In genomic region chr11:12465229-12465628, GRCm38 (mm10) we compare ENCODE assay signal across 9 mouse cellular contexts. TPM values are rescaled to one million over a fixed set of nuclear protein-coding genes. Genes with fewer than 3 reads are reported as not detected.
DNase-seq lines count a peak whose midpoint lies in the region; ATAC-seq and TF ChIP-seq lines count a peak whose summit lies in the region.
"Had no signal": no experiment of that assay in that cellular context is flagged by ENCODE, and none has a peak within 500 bp of the region (broad histone marks: within the 10 kb centered on the region; RNA-seq: fewer than 3 reads in every experiment).

No protein-coding gene starts in this region.

- ATAC-seq in lung, embryonic 14.5 days (ENCODE audit: insufficient read depth): peak; percentile 15; the same call in 1 of the 2 replicates
- ATAC-seq in forebrain, embryonic 16.5 days: no peak
- ATAC-seq in limb, embryonic 14.5 days (ENCODE audit: low FRiP score, low read depth): no peak
- ATAC-seq in stomach, embryonic 15.5 days (ENCODE audit: insufficient read depth, low FRiP score, low read depth): no peak

- H3K9me3 ChIP-seq in lung, embryonic 14.5 days (ENCODE audit: low read depth, low read length): no peaks in the 10 kb centered on the region
- no peaks in the 10 kb centered on the region for H3K9me3 ChIP-seq in forebrain, embryonic 16.5 days (ENCODE audit: control insufficient read depth, low read length)
- no peaks in the 10 kb centered on the region for H3K9me3 ChIP-seq in limb, embryonic 14.5 days (ENCODE audit: control insufficient read depth, low read length)
- no peaks in the 10 kb centered on the region for H3K9me3 ChIP-seq in stomach, embryonic 15.5 days

- 33% methylated on average over 1 of the region's 1 CpGs for WGBS in lung, embryonic 14.5 days
- 43% methylated on average over 1 of the region's 1 CpGs for WGBS in forebrain, embryonic 16.5 days
- WGBS in limb, embryonic 14.5 days: 41% methylated on average over 1 of the region's 1 CpGs
- 37% methylated on average over 1 of the region's 1 CpGs for WGBS in stomach, embryonic 15.5 days

- H3K4me1 ChIP-seq in lung, embryonic 14.5 days (ENCODE audit: insufficient read depth): no peaks in the 10 kb centered on the region
- peaks cover 2% of the 10 kb centered on the region; the same call in 1 of the 2 replicates for H3K4me1 ChIP-seq in forebrain, embryonic 16.5 days (replicated peaks; ENCODE audit: control insufficient read depth, insufficient read depth, low read length)
- H3K4me1 ChIP-seq in limb, embryonic 14.5 days (ENCODE audit: control insufficient read depth, insufficient read depth, low read length): no peaks in the 10 kb centered on the region
- 0 out of 2 replicates have a peak, but pooled peaks cover 8% of the 10 kb centered on the region for H3K4me1 ChIP-seq in stomach, embryonic 15.5 days

- peak overlapping the region; percentile 93 for H3K4me2 ChIP-seq in lung, embryonic 14.5 days
- peak overlapping the region; percentile 92 for H3K4me2 ChIP-seq in forebrain, embryonic 16.5 days (ENCODE audit: low read length)
- peak overlapping the region; percentile 89 for H3K4me2 ChIP-seq in limb, embryonic 14.5 days (replicated peaks; ENCODE audit: low read depth, low read length, severe bottlenecking)
- peak overlapping the region; percentile 94 for H3K4me2 ChIP-seq in stomach, embryonic 15.5 days

- no peak for TF ChIP-seq POLR2A in limb, embryonic 14.5 days (IDR thresholded peaks at IDR 0.05; ENCODE audit: borderline replicate concordance, extremely low read depth, insufficient read depth, insufficient read length)

- peaks cover 18% of the 10 kb centered on the region for H3K27me3 ChIP-seq in lung, embryonic 14.5 days (ENCODE audit: insufficient read depth, low read length)
- H3K27me3 ChIP-seq in forebrain, embryonic 16.5 days (replicated peaks; ENCODE audit: control insufficient read depth, insufficient read depth, low read length): peaks cover 19% of the 10 kb centered on the region
- peaks cover 25% of the 10 kb centered on the region for H3K27me3 ChIP-seq in limb, embryonic 14.5 days (ENCODE audit: control insufficient read depth, insufficient read depth, low read length)
- H3K27me3 ChIP-seq in stomach, embryonic 15.5 days (replicated peaks): no peaks in the 10 kb centered on the region

- DNase-seq in lung, embryonic 14.5 days: no peak
- DNase-seq in lung, postnatal 25 days (ENCODE audit: low spot score): no peak
- DNase-seq in limb, embryonic 14.5 days (ENCODE audit: low spot score): no peak
- no peak for DNase-seq in thymus, postnatal 0 days (ENCODE audit: low spot score)
- no peak for DNase-seq in retina, postnatal 1 day
- DNase-seq in gastrocnemius, postnatal 25 days: no peak

- H3K4me3 ChIP-seq in lung, embryonic 14.5 days (ENCODE audit: low read depth, low read length): peak overlapping the region; percentile 67
- H3K4me3 ChIP-seq in forebrain, embryonic 16.5 days (replicated peaks; ENCODE audit: low read length): peak overlapping the region; percentile 70
- H3K4me3 ChIP-seq in limb, embryonic 14.5 days (replicated peaks; ENCODE audit: low read length): peak overlapping the region; percentile 62
- peak overlapping the region; percentile 70 for H3K4me3 ChIP-seq in stomach, embryonic 15.5 days (replicated peaks)

- H3K27ac ChIP-seq in lung, embryonic 14.5 days (ENCODE audit: low read depth): peak overlapping the region; percentile 54; the same call in 1 of the 2 replicates
- no peak overlapping the region for H3K27ac ChIP-seq in forebrain, embryonic 16.5 days (ENCODE audit: low read length)
- H3K27ac ChIP-seq in limb, embryonic 14.5 days (replicated peaks; ENCODE audit: low read depth, low read length): no peak overlapping the region
- no peak overlapping the region for H3K27ac ChIP-seq in stomach, embryonic 15.5 days
- H3K27ac ChIP-seq: macrophage had no signal

- H3K9ac ChIP-seq in lung, embryonic 14.5 days: peak overlapping the region; percentile 65
- H3K9ac ChIP-seq in forebrain, embryonic 16.5 days (replicated peaks; ENCODE audit: low read depth, low read length): peak overlapping the region; percentile 74
- H3K9ac ChIP-seq in limb, embryonic 14.5 days (ENCODE audit: low read depth, low read length, severe bottlenecking): peak overlapping the region; percentile 66
- H3K9ac ChIP-seq in stomach, embryonic 15.5 days: no peak overlapping the region

- H3K36me3 ChIP-seq in lung, embryonic 14.5 days (ENCODE audit: insufficient read depth): no peaks in the 10 kb centered on the region
- H3K36me3 ChIP-seq in forebrain, embryonic 16.5 days (ENCODE audit: control insufficient read depth, insufficient read depth): no peaks in the 10 kb centered on the region
- no peaks in the 10 kb centered on the region for H3K36me3 ChIP-seq in limb, embryonic 14.5 days (ENCODE audit: control insufficient read depth, insufficient read depth, low read length)
- no peaks in the 10 kb centered on the region for H3K36me3 ChIP-seq in stomach, embryonic 15.5 days

- no peak for TF ChIP-seq CTCF in lung, embryonic 14.5 days (IDR thresholded peaks at IDR 0.05; ENCODE audit: low read depth)

RNA-seq across cellular contexts. Expression of gene Cobl, which starts 0.5 kb away (rescaled TPM):
- 10.8 and 13.5 TPM in 2 replicates for polyA plus RNA-seq in lung, embryonic 14.5 days (2014; fragmentation: Nextera tagmentation; extraction: Ambion mirVana)
- polyA plus RNA-seq in forebrain, embryonic 16.5 days (2015; fragmentation: Nextera tagmentation; extraction: Ambion mirVana): 5.4 and 8.4 TPM in 2 replicates
- 20.5 and 22.2 TPM in 2 replicates for polyA plus RNA-seq in limb, embryonic 14.5 days (2012; rRNA removed)
- polyA plus RNA-seq in limb, embryonic 14.5 days (2014; fragmentation: Nextera tagmentation; extraction: Ambion mirVana): 25.5 and 31.3 TPM in 2 replicates
- 6.8 and 7.7 TPM in 2 replicates for polyA plus RNA-seq in stomach, embryonic 15.5 days (2015; fragmentation: Nextera tagmentation; extraction: Ambion mirVana)
- 2.7 and 3.4 TPM in 2 replicates for polyA plus RNA-seq in thymus, postnatal 0 days (2015; fragmentation: Nextera tagmentation; extraction: Ambion mirVana)
- total RNA-seq in gastrocnemius, postnatal 25 days (2021): 10 to 100 TPM; 86.7 to 90.6 TPM
- polyA plus RNA-seq: macrophage had no signal
